Mouse (Mus musculus): ENCODE data around the gene Sde2. TPM values are rescaled to one million over a fixed set of nuclear protein-coding genes. Genes with fewer than 3 reads are reported as not detected.

Sde2 gene
- polyA plus RNA-seq, 1 experiment from 2014 or later, result 22.7 TPM

- WGBS, result 0% methylated on average over 52 of the region's 52 CpGs
- no peaks in the 10 kb centered on the region for H3K9me3 ChIP-seq (replicated peaks; ENCODE audit: control insufficient read depth, low read length)
- ATAC-seq, result peak; percentile 99
- H3K27me3 ChIP-seq (replicated peaks; ENCODE audit: control insufficient read depth, insufficient read depth, low read length), result no peaks in the 10 kb centered on the region
- H3K4me3 ChIP-seq (ENCODE audit: low read depth, low read length), result peak within 1 kb of the TSS; percentile 86
- peaks cover 30% of the 10 kb centered on the region for H3K36me3 ChIP-seq (ENCODE audit: control insufficient read depth, insufficient read depth, low read length)
- peak within 1 kb of the TSS; percentile 95 for H3K9ac ChIP-seq (ENCODE audit: low read length)
- H3K27ac ChIP-seq (ENCODE audit: low read depth, low read length), result peak within 1 kb of the TSS; percentile 77; the same call in 1 of the 2 replicates
- DNase-seq (ENCODE audit: low spot score), result peak; percentile 98
- H3K4me1 ChIP-seq (ENCODE audit: control insufficient read depth, insufficient read depth, low read length), result peaks cover 9% of the 10 kb centered on the region
- H3K4me2 ChIP-seq (ENCODE audit: low read length), result peak within 1 kb of the TSS; percentile 88
Observed at GRCm38 (mm10) chr1:180904039-180904814, 53.3 kb downstream of the Sde2 start, which contains the start of gene Pycr2. Pycr2 (plus strand) TSS chr1:180904293.

- Histone ChIP-seq H3K4me2 (ENCODE audit: low read length) (peak overlapping the region; percentile 88), H3K9me3 (replicated peaks; ENCODE audit: control insufficient read depth, low read length) (no peaks in the 10 kb centered on the region), H3K36me3 (ENCODE audit: control insufficient read depth, insufficient read depth, low read length) (peaks cover 30% of the 10 kb centered on the region), H3K9ac (ENCODE audit: low read length) (peak overlapping the region; percentile 95), H3K4me1 (ENCODE audit: control insufficient read depth, insufficient read depth, low read length) (peaks cover 9% of the 10 kb centered on the region), H3K27ac (ENCODE audit: low read depth, low read length) (0 out of 2 replicates have a peak overlapping the region, but pooled peaks have one; percentile 77), H3K4me3 (ENCODE audit: low read depth, low read length) (peak overlapping the region; percentile 86), H3K27me3 (replicated peaks; ENCODE audit: control insufficient read depth, insufficient read depth, low read length) (no peaks in the 10 kb centered on the region)
- 2% methylated on average over 5 of the region's 5 CpGs for WGBS
- DNase-seq (ENCODE audit: low spot score) (no peak), ATAC-seq (no peak)
Observed at GRCm38 (mm10) chr1:180904815-180905080, 53.8 kb downstream of the Sde2 start.

GRCm38 (mm10) chr1:180905307-180905706 lies 54.4 kb downstream of the Sde2 start:
- no peak for ATAC-seq
- Histone ChIP-seq H3K36me3 (ENCODE audit: control insufficient read depth, insufficient read depth, low read length) (peaks cover 30% of the 10 kb centered on the region), H3K9ac (ENCODE audit: low read length) (peak overlapping the region; percentile 95; the same call in 1 of the 2 replicates), H3K4me1 (ENCODE audit: control insufficient read depth, insufficient read depth, low read length) (peaks cover 9% of the 10 kb centered on the region), H3K4me3 (ENCODE audit: low read depth, low read length) (peak overlapping the region; percentile 86), H3K9me3 (replicated peaks; ENCODE audit: control insufficient read depth, low read length) (no peaks in the 10 kb centered on the region), H3K27me3 (replicated peaks; ENCODE audit: control insufficient read depth, insufficient read depth, low read length) (no peaks in the 10 kb centered on the region), H3K4me2 (ENCODE audit: low read length) (peak overlapping the region; percentile 88), H3K27ac (ENCODE audit: low read depth, low read length) (no peak overlapping the region)
- WGBS, result 61% methylated on average over 6 of the region's 6 CpGs
- no peak for DNase-seq (ENCODE audit: low spot score)

- peaks cover 30% of the 10 kb centered on the region for H3K36me3 ChIP-seq (ENCODE audit: control insufficient read depth, insufficient read depth, low read length)
- ATAC-seq (no peak), DNase-seq (ENCODE audit: low spot score) (no peak)
- no peak overlapping the region for H3K4me3 ChIP-seq (ENCODE audit: low read depth, low read length)
- H3K27me3 ChIP-seq (replicated peaks; ENCODE audit: control insufficient read depth, insufficient read depth, low read length), result no peaks in the 10 kb centered on the region
- no peaks in the 10 kb centered on the region for H3K9me3 ChIP-seq (replicated peaks; ENCODE audit: control insufficient read depth, low read length)
- H3K4me1 ChIP-seq (ENCODE audit: control insufficient read depth, insufficient read depth, low read length), result peaks cover 9% of the 10 kb centered on the region
- 0 out of 2 replicates have a peak overlapping the region, but pooled peaks have one; percentile 21 for H3K9ac ChIP-seq (ENCODE audit: low read length)
- H3K4me2 ChIP-seq (ENCODE audit: low read length), result peak overlapping the region; percentile 88; the same call in 1 of the 2 replicates
- H3K27ac ChIP-seq (ENCODE audit: low read depth, low read length), result no peak overlapping the region
- WGBS, result 96% methylated on average over 17 of the region's 17 CpGs
Observed at GRCm38 (mm10) chr1:180905876-180906275, 54.9 kb downstream of the Sde2 start.

- Histone ChIP-seq H3K9me3 (replicated peaks; ENCODE audit: control insufficient read depth, low read length) (no peaks in the 10 kb centered on the region), H3K4me3 (ENCODE audit: low read depth, low read length) (no peak overlapping the region), H3K4me2 (ENCODE audit: low read length) (no peak overlapping the region), H3K27ac (ENCODE audit: low read depth, low read length) (no peak overlapping the region), H3K36me3 (ENCODE audit: control insufficient read depth, insufficient read depth, low read length) (peaks cover 30% of the 10 kb centered on the region), H3K4me1 (ENCODE audit: control insufficient read depth, insufficient read depth, low read length) (peaks cover 9% of the 10 kb centered on the region), H3K9ac (ENCODE audit: low read length) (no peak overlapping the region), H3K27me3 (replicated peaks; ENCODE audit: control insufficient read depth, insufficient read depth, low read length) (no peaks in the 10 kb centered on the region)
- WGBS, result 92% methylated on average over 24 of the region's 24 CpGs
- no peak for ATAC-seq
- DNase-seq (ENCODE audit: low spot score), result no peak
Observed at GRCm38 (mm10) chr1:180906461-180907147, 55.7 kb downstream of the Sde2 start.

GRCm38 (mm10) chr1:180911138-180911537 lies 60.2 kb downstream of the Sde2 start:
- no peak for ATAC-seq
- Histone ChIP-seq H3K4me1 (ENCODE audit: control insufficient read depth, insufficient read depth, low read length) (no peaks in the 10 kb centered on the region), H3K9me3 (replicated peaks; ENCODE audit: control insufficient read depth, low read length) (no peaks in the 10 kb centered on the region), H3K27ac (ENCODE audit: low read depth, low read length) (no peak overlapping the region), H3K36me3 (ENCODE audit: control insufficient read depth, insufficient read depth, low read length) (peaks cover 27% of the 10 kb centered on the region), H3K27me3 (replicated peaks; ENCODE audit: control insufficient read depth, insufficient read depth, low read length) (no peaks in the 10 kb centered on the region), H3K4me2 (ENCODE audit: low read length) (no peak overlapping the region), H3K4me3 (ENCODE audit: low read depth, low read length) (no peak overlapping the region), H3K9ac (ENCODE audit: low read length) (no peak overlapping the region)
- WGBS, result 54% methylated on average over 8 of the region's 8 CpGs
- DNase-seq (ENCODE audit: low spot score), result no peak

- H3K9me3 ChIP-seq (replicated peaks; ENCODE audit: control insufficient read depth, low read length), result no peaks in the 10 kb centered on the region
Observed at GRCm38 (mm10) chr1:180911653-180912287, 60.8 kb downstream of the Sde2 start.

GRCm38 (mm10) chr1:180912792-180913191 lies 61.9 kb downstream of the Sde2 start:
- Histone ChIP-seq H3K9me3 (replicated peaks; ENCODE audit: control insufficient read depth, low read length) (no peaks in the 10 kb centered on the region), H3K4me2 (ENCODE audit: low read length) (no peak overlapping the region), H3K4me1 (ENCODE audit: control insufficient read depth, insufficient read depth, low read length) (no peaks in the 10 kb centered on the region), H3K4me3 (ENCODE audit: low read depth, low read length) (no peak overlapping the region), H3K36me3 (ENCODE audit: control insufficient read depth, insufficient read depth, low read length) (peaks cover 10% of the 10 kb centered on the region), H3K27ac (ENCODE audit: low read depth, low read length) (no peak overlapping the region), H3K9ac (ENCODE audit: low read length) (no peak overlapping the region), H3K27me3 (replicated peaks; ENCODE audit: control insufficient read depth, insufficient read depth, low read length) (no peaks in the 10 kb centered on the region)
- whole genome bisulfite sequencing, result 86% methylated on average over 5 of the region's 5 CpGs
- ATAC-seq, result no peak
- DNase-seq (ENCODE audit: low spot score), result no peak

More at GRCm38 (mm10) chr1:180911653-180912287, 60.8 kb downstream of the Sde2 start:
- H3K9ac ChIP-seq (ENCODE audit: low read length), result no peak overlapping the region
- H3K36me3 ChIP-seq (ENCODE audit: control insufficient read depth, insufficient read depth, low read length), result peaks cover 21% of the 10 kb centered on the region
- ATAC-seq, result peak; percentile 37; the same call in 1 of the 2 replicates
- H3K4me3 ChIP-seq (ENCODE audit: low read depth, low read length), result no peak overlapping the region
- no peak overlapping the region for H3K27ac ChIP-seq (ENCODE audit: low read depth, low read length)
- no peaks in the 10 kb centered on the region for H3K4me1 ChIP-seq (ENCODE audit: control insufficient read depth, insufficient read depth, low read length)
- H3K27me3 ChIP-seq (replicated peaks; ENCODE audit: control insufficient read depth, insufficient read depth, low read length), result no peaks in the 10 kb centered on the region
- no peak for DNase-seq (ENCODE audit: low spot score)
- 63% methylated on average over 20 of the region's 20 CpGs for WGBS
- H3K4me2 ChIP-seq (ENCODE audit: low read length), result no peak overlapping the region

Measured in forebrain, embryonic 14.5 days (tissue).